Mouse (Mus musculus) cerebellum, adult 2 months (tissue): Measurements from ENCODE around the gene Fgf18. TPM values are rescaled to one million over a fixed set of nuclear protein-coding genes. Genes with fewer than 3 reads are reported as not detected.

ENCODE experiments used
- DNase-seq, 2 experiments: peaks; one replicate each; pipeline ENCODE4 v3.0.0; 2021
- H3K27ac ChIP-seq: fragments of 200-500 bp; 2 replicates; pipeline ENCODE4 v1.5.1; 2012; ENCODE audit warnings: low read length, control low read depth, inconsistent platforms; ENCODE audit not compliant: insufficient read depth
- H3K27me3 ChIP-seq: fragments of 200-500 bp; 2 replicates; pipeline ENCODE4 v1.6.1; 2012; ENCODE audit warnings: inconsistent platforms, mild to moderate bottlenecking, low read length, moderate library complexity; ENCODE audit not compliant: control insufficient read depth, insufficient read depth
- H3K4me1 ChIP-seq: fragments of 200-500 bp; 2 replicates; pipeline ENCODE4 v1.6.1; 2011; ENCODE audit warnings: low read length; ENCODE audit not compliant: control insufficient read depth, insufficient read depth
- H3K4me3 ChIP-seq: fragments of 200-500 bp; replicated peaks from 2 replicates; pipeline ENCODE3; 2011; ENCODE audit warnings: mild to moderate bottlenecking, low read depth, low read length, control low read depth; ENCODE audit not compliant: insufficient read depth
- CTCF ChIP-seq: fragments of 200-500 bp; IDR thresholded peaks from 2 replicates; pipeline ENCODE4 v1.5.1; 2011; ENCODE audit warnings: low read depth, mild to moderate bottlenecking, control low read depth, low read length, moderate library complexity, borderline replicate concordance; ENCODE audit not compliant: insufficient read depth
- POLR2A ChIP-seq: fragments of 200-500 bp; IDR thresholded peaks from 2 replicates; pipeline ENCODE4 v1.6.1; 2011; ENCODE audit warnings: low read length, control low read depth, borderline replicate concordance; ENCODE audit not compliant: insufficient read depth
- WGBS: fragments of 180-500 bp; shearing (Covaris S2); methylation state at CpG from one replicate; pipeline ENCODE4 v1.1.7; 2018; 5-methylcytosine and 5-hydroxymethylcytosine counted together
- polyA plus RNA-seq: library from polyadenylated mRNA; depleted of rRNA; stranded (reverse); fragments of >200 nt; gene quantifications from 2 replicates; pipeline ENCODE4 v1.2.3, GENCODE M21; 2012

Gene Fgf18
- polyA plus RNA-seq, 1 experiment, result 7.2 TPM

GRCm38 (mm10) chr11:33100027-33100507 lies 47.1 kb downstream of the Fgf18 start:
- WGBS, result 13% methylated on average over 10 of the region's 10 CpGs
- TF ChIP-seq CTCF (no peak), POLR2A (no peak)
- Histone ChIP-seq H3K27me3 (peaks cover 2% of the 10 kb centered on the region; the same call in 1 of the 2 replicates), H3K4me1 (no peaks in the 10 kb centered on the region; the same call in 1 of the 2 replicates), H3K4me3 (no peak overlapping the region), H3K27ac (no peak overlapping the region)
- peak in 1 of 2 experiments; percentile 6 for DNase-seq

GRCm38 (mm10) chr11:33099425-33099824 lies 47.8 kb downstream of the Fgf18 start:
- no peak overlapping the region for H3K27ac ChIP-seq
- H3K27me3 ChIP-seq, result peaks cover 2% of the 10 kb centered on the region; the same call in 1 of the 2 replicates
- H3K4me1 ChIP-seq, result no peaks in the 10 kb centered on the region; the same call in 1 of the 2 replicates
- TF ChIP-seq CTCF (no peak), POLR2A (no peak)
- WGBS, result 63% methylated on average over 4 of the region's 4 CpGs
- no peak overlapping the region for H3K4me3 ChIP-seq
- DNase-seq, result no peak

- 52% methylated on average over 12 of the region's 12 CpGs for WGBS
- Histone ChIP-seq H3K4me3 (no peak overlapping the region), H3K27me3 (peaks cover 2% of the 10 kb centered on the region; the same call in 1 of the 2 replicates), H3K27ac (no peak overlapping the region), H3K4me1 (no peaks in the 10 kb centered on the region; the same call in 1 of the 2 replicates)
- TF ChIP-seq CTCF (no peak), POLR2A (no peak)
- DNase-seq, result no peak
Observed at GRCm38 (mm10) chr11:33098446-33098845, 48.8 kb downstream of the Fgf18 start.

- 49% methylated on average over 8 of the region's 8 CpGs for WGBS
- TF ChIP-seq POLR2A, result no peak
- TF ChIP-seq CTCF, result peak; percentile 60; the same call in 1 of the 2 replicates
- DNase-seq, result peak; percentile 11 to 24
- Histone ChIP-seq H3K4me3 (no peak overlapping the region), H3K27me3 (peaks cover 2% of the 10 kb centered on the region; the same call in 1 of the 2 replicates), H3K4me1 (no peaks in the 10 kb centered on the region; the same call in 1 of the 2 replicates), H3K27ac (no peak overlapping the region)
Observed at GRCm38 (mm10) chr11:33097855-33098254, 49.3 kb downstream of the Fgf18 start.

- Histone ChIP-seq H3K27ac (no peak overlapping the region), H3K4me1 (peaks cover 8% of the 10 kb centered on the region), H3K4me3 (no peak overlapping the region), H3K27me3 (no peaks in the 10 kb centered on the region; the same call in 1 of the 2 replicates)
- peak; percentile 31 to 60 for DNase-seq
- no peak for TF ChIP-seq CTCF
- TF ChIP-seq POLR2A, result no peak
- 12% methylated on average over 6 of the region's 6 CpGs for WGBS
Observed at GRCm38 (mm10) chr11:33089856-33090255, 57.3 kb downstream of the Fgf18 start.

- no peaks in the 10 kb centered on the region; the same call in 1 of the 2 replicates for H3K27me3 ChIP-seq
- no peak for TF ChIP-seq CTCF
- H3K27ac ChIP-seq, result no peak overlapping the region
- peaks cover 8% of the 10 kb centered on the region for H3K4me1 ChIP-seq
- no peak for DNase-seq
- 41% methylated on average over 1 of the region's 1 CpGs for WGBS
- no peak overlapping the region for H3K4me3 ChIP-seq
Observed at GRCm38 (mm10) chr11:33088181-33088580, 59.0 kb downstream of the Fgf18 start.

GRCm38 (mm10) chr11:33086046-33086445 lies 61.2 kb downstream of the Fgf18 start:
- TF ChIP-seq CTCF, result no peak
- no peak for TF ChIP-seq POLR2A
- 94% methylated on average over 1 of the region's 1 CpGs for WGBS
- no peak for DNase-seq

GRCm38 (mm10) chr11:33085514-33085913 lies 61.7 kb downstream of the Fgf18 start:
- Histone ChIP-seq H3K4me1 (peaks cover 8% of the 10 kb centered on the region), H3K4me3 (no peak overlapping the region), H3K27me3 (no peaks in the 10 kb centered on the region; the same call in 1 of the 2 replicates), H3K27ac (no peak overlapping the region)
- no peak for DNase-seq
- TF ChIP-seq POLR2A (no peak), CTCF (no peak)
- WGBS, result 68% methylated on average over 4 of the region's 4 CpGs

More at GRCm38 (mm10) chr11:33086046-33086445, 61.2 kb downstream of the Fgf18 start:
- H3K27me3 ChIP-seq, result no peaks in the 10 kb centered on the region; the same call in 1 of the 2 replicates
- no peak overlapping the region for H3K27ac ChIP-seq
- H3K4me1 ChIP-seq, result peaks cover 8% of the 10 kb centered on the region
- no peak overlapping the region for H3K4me3 ChIP-seq
